Mouse (Mus musculus): Measurements from ENCODE around the gene Ttl. TPM values are rescaled to one million over a fixed set of nuclear protein-coding genes. Genes with fewer than 3 reads are reported as not detected.
A peak's percentile ranks its signal among the peaks of the same experiment; 100 is the strongest.

Gene Ttl
- polyA plus RNA-seq, 1 experiment from 2014 or later: 20.0 TPM

DNA sequence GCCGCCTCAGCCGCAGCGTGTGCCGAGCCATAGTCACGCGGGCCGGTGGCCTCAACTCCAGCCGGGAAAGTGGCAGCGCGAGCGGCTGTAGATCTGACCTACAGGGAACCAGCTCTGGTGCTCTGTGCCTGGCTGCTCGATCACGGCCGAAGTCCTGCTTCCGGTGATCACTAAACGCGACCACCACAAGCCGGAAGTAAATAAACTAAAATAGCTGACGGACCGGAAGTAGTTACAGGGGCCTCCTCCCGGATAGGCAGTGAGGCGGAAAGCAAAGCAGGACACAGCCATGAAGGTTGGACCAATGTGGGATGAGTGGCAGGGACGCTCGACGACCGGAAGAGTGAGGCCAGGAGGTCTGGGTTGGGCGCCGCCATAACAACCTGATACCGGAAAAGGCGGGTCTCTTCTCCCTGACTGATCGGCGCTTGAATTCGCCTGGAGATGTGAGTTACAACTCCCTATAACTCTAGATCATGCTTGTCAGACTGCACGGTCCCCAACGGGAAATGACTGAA is 63.7 kb downstream of the Ttl start, which contains the start of gene Chchd5:
Chchd5 (plus strand) TSS at position 289 of the 518 bp plus-strand sequence.
- Histone ChIP-seq H3K4me1 (replicated peaks) (peaks cover 9% of the 10 kb centered on the region), H3K27ac (peak within 1 kb of the TSS; percentile 91), H3K27me3 (no peaks in the 10 kb centered on the region), H3K9me3 (peaks cover 13% of the 10 kb centered on the region), H3K4me3 (replicated peaks) (peak within 1 kb of the TSS; percentile 66), H3K36me3 (peaks cover 68% of the 10 kb centered on the region), H3K9ac (replicated peaks) (peak within 1 kb of the TSS; percentile 75), H3K4me2 (peak within 1 kb of the TSS; percentile 85)
- WGBS: under 1% methylated on average over 35 of the region's 35 CpGs
- ATAC-seq (ENCODE audit: insufficient number of reproducible peaks, insufficient read depth, low FRiP score, low TSS enrichment, low read depth): peak; percentile 99

DNA sequence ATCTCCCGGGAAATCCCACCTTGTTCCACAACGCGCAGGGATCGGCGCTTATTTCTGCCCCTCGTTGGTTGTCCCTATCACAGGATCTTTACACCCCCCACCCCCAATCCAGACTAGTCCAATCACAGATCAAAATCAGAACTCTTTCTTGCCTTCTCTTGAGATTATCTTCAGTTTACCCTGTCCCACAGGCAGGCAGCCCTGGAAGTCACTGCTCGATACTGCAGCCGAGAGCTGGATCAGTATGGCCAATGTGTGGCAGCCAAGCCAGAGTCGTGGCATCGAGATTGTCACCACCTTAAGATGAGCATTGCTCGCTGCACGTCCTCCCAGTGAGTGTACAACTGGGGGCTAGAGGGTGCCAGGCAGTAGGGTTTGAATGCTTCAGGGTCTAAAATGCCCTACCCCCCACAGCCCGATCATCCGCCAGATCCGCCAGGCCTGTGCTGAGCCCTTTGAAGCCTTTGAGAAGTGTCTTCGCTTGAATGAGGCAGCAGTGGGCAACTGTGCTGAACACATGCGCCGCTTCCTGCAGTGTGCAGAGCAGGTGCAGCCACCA is 64.3 kb downstream of the Ttl start:
- peaks cover 9% of the 10 kb centered on the region for H3K4me1 ChIP-seq (replicated peaks)
- 39% methylated on average over 18 of the region's 18 CpGs for WGBS
- no peaks in the 10 kb centered on the region for H3K27me3 ChIP-seq
- peak overlapping the region; percentile 85 for H3K4me2 ChIP-seq
- H3K36me3 ChIP-seq: peaks cover 62% of the 10 kb centered on the region
- H3K27ac ChIP-seq: peak overlapping the region; percentile 91
- ATAC-seq (ENCODE audit: insufficient number of reproducible peaks, insufficient read depth, low FRiP score, low TSS enrichment, low read depth): peak; percentile 13; the same call in 1 of the 2 replicates
- H3K9ac ChIP-seq (replicated peaks): peak overlapping the region; percentile 63
- peak overlapping the region; percentile 66 for H3K4me3 ChIP-seq (replicated peaks)
- H3K9me3 ChIP-seq: peaks cover 13% of the 10 kb centered on the region

DNA sequence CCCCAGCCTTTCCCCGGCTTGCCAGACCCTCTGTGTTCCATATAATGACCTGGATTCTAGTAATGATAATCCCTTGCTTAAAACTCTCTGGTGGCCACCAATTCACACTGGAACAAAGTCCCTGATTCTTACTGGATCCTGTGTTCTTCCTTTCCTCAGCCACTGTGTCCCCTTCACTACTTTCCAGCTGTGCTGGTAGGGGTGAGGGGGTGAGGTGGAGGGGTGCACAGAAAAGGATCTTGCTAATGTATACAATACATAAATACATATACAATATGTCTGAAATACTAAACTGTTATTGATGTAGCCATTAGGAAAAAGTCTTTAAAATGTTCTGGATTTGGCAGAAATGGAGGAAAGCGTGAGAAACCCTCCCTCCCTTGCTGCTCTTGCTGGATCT is 65.0 kb downstream of the Ttl start:
- ATAC-seq (ENCODE audit: insufficient number of reproducible peaks, insufficient read depth, low FRiP score, low TSS enrichment, low read depth): no peak
- Histone ChIP-seq H3K27me3 (no peaks in the 10 kb centered on the region), H3K9ac (replicated peaks) (no peak overlapping the region), H3K4me3 (replicated peaks) (peak overlapping the region; percentile 66), H3K9me3 (peaks cover 13% of the 10 kb centered on the region), H3K27ac (no peak overlapping the region), H3K4me2 (peak overlapping the region; percentile 85), H3K36me3 (peaks cover 55% of the 10 kb centered on the region), H3K4me1 (replicated peaks) (peaks cover 9% of the 10 kb centered on the region)
- WGBS: 90% methylated on average over 2 of the region's 2 CpGs

DNA sequence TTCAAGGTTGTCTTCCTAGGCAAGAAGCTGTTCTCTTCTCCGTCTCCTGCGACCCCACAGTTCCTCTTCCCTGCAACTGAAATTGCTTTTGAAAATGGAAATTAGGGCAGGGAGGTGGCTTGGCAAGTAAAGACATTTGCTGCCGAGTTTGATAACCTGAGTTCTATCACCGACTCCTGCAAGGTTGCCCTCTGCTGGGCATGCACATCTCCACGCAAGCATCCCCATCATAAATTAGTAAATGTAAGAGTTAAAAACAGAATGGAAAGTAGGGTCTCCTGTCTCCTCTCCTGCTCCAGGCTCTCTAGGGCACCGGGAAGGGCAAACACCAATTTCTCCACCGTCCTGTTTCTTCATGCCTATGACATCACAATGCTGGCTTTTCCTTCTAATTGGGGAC is 66.5 kb downstream of the Ttl start:
- no peak for ATAC-seq (ENCODE audit: insufficient number of reproducible peaks, insufficient read depth, low FRiP score, low TSS enrichment, low read depth)
- Histone ChIP-seq H3K9ac (replicated peaks) (no peak overlapping the region), H3K36me3 (peaks cover 40% of the 10 kb centered on the region), H3K4me1 (replicated peaks) (peaks cover 9% of the 10 kb centered on the region), H3K27ac (no peak overlapping the region), H3K4me2 (no peak overlapping the region), H3K4me3 (replicated peaks) (no peak overlapping the region), H3K9me3 (peaks cover 13% of the 10 kb centered on the region), H3K27me3 (no peaks in the 10 kb centered on the region)
- WGBS: 96% methylated on average over 7 of the region's 7 CpGs

DNA sequence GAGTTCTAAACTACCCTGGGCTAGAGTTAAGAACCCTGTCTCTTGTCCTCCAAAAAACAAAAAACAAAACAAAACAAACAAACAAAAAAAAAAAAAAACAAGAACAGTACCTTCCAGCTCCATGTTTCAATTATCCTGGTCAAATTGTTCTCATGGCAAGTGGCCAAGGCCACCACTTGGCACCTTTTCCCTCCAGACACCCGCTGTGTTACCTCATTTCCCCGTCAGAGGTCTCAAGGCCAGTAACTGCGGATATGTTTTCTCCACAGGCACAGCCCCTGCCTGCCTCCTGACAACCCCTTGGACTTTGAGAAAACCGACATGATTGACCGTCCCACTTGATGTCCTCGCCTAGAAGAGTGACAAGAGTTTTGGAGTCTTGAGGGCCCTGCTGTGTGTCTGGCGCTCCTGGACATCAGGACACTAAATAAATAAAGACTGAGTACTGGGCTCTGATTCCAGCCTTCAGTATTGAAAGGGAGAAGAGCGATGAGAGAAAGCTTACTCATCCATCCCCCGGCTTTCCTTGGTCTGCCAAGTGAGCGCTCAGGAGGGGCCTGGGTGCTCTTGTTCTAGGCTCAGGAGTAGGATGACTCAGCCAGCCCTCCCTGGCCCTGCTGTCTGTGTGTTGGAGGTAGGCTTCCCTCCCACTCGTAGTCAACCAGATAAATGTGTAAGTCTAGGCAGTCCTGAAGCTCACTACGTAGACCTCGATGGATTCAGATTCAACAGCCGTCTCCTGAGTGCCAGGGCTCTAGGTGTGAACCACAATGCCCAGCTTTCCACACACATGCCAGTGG is 67.5 kb downstream of the Ttl start:
- 95% methylated on average over 14 of the region's 14 CpGs for WGBS

DNA sequence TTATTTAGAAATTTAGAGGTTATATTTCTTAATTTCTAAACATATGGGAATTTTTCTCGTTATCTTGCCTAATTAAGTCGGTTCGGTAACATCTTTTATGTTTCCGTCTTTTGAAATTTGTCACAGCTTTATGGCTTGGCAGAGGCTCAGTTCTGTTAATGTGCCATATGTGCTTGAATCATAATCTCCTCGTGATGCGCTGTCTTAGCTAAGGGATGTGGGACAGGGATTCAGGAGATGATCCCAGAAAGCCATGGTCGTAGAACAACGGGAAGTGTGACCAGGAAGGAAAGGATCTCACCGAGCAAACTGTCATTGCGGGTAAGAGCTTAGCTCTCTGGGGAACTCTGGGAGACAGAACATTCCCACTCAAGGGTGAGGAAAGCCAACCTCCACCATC is 74.2 kb downstream of the Ttl start:
- 87% methylated on average over 10 of the region's 10 CpGs for WGBS
- Histone ChIP-seq H3K9me3 (no peaks in the 10 kb centered on the region), H3K4me3 (replicated peaks) (no peak overlapping the region), H3K27me3 (no peaks in the 10 kb centered on the region), H3K9ac (replicated peaks) (no peak overlapping the region), H3K4me2 (no peak overlapping the region), H3K4me1 (replicated peaks) (no peaks in the 10 kb centered on the region), H3K27ac (no peak overlapping the region), H3K36me3 (no peaks in the 10 kb centered on the region)
- ATAC-seq (ENCODE audit: insufficient number of reproducible peaks, insufficient read depth, low FRiP score, low TSS enrichment, low read depth): no peak

More for the DNA sequence above, 67.5 kb downstream of the Ttl start:
- no peak overlapping the region for H3K4me2 ChIP-seq
- no peak for ATAC-seq (ENCODE audit: insufficient number of reproducible peaks, insufficient read depth, low FRiP score, low TSS enrichment, low read depth)
- peaks cover 9% of the 10 kb centered on the region for H3K4me1 ChIP-seq (replicated peaks)
- no peaks in the 10 kb centered on the region for H3K27me3 ChIP-seq
- no peak overlapping the region for H3K9ac ChIP-seq (replicated peaks)
- H3K27ac ChIP-seq: no peak overlapping the region
- H3K9me3 ChIP-seq: peaks cover 13% of the 10 kb centered on the region
- H3K4me3 ChIP-seq (replicated peaks): no peak overlapping the region
- H3K36me3 ChIP-seq: peaks cover 30% of the 10 kb centered on the region

Other genes starting within 250 kb of the Ttl start
- gene Tmem87b, start 247.8 kb upstream of the Ttl start, polyA plus RNA-seq (2016; fragmentation: Nextera tagmentation; extraction: Ambion mirVana): 30.9 and 32.9 TPM in 2 replicates
- 2.3 and 3.0 TPM in 2 replicates for gene Fbln7, start 203.0 kb upstream of the Ttl start, polyA plus RNA-seq (2016; fragmentation: Nextera tagmentation; extraction: Ambion mirVana)
- 9.2 and 9.4 TPM in 2 replicates for gene Zc3h8, start 121.9 kb upstream of the Ttl start, polyA plus RNA-seq (2016; fragmentation: Nextera tagmentation; extraction: Ambion mirVana)
- gene Zc3h6, start 98.5 kb upstream of the Ttl start, polyA plus RNA-seq (2016; fragmentation: Nextera tagmentation; extraction: Ambion mirVana): 2.8 and 3.5 TPM in 2 replicates
- 31.4 and 34.8 TPM in 2 replicates for gene Gm10762, start 98.2 kb upstream of the Ttl start, polyA plus RNA-seq (2016; fragmentation: Nextera tagmentation; extraction: Ambion mirVana)
- 0.06 and 0.17 TPM in 2 replicates for gene Vinac1, start 17.8 kb upstream of the Ttl start, polyA plus RNA-seq (2016; fragmentation: Nextera tagmentation; extraction: Ambion mirVana)
- gene Polr1b, start 35.1 kb downstream of the Ttl start, polyA plus RNA-seq (2016; fragmentation: Nextera tagmentation; extraction: Ambion mirVana): 33.0 and 36.3 TPM in 2 replicates
- gene Chchd5, start 63.8 kb downstream of the Ttl start, polyA plus RNA-seq (2016; fragmentation: Nextera tagmentation; extraction: Ambion mirVana): 29.4 and 29.8 TPM in 2 replicates
- gene Slc20a1, start 132.8 kb downstream of the Ttl start, polyA plus RNA-seq (2016; fragmentation: Nextera tagmentation; extraction: Ambion mirVana): 43.9 and 46.9 TPM in 2 replicates
- gene Ckap2l, start 231.3 kb downstream of the Ttl start, polyA plus RNA-seq (2016; fragmentation: Nextera tagmentation; extraction: Ambion mirVana): 39.0 and 54.0 TPM in 2 replicates
- 0.12 TPM in 1 of 2 replicates, not detected in the other for gene Il1a, start 244.0 kb downstream of the Ttl start, polyA plus RNA-seq (2016; fragmentation: Nextera tagmentation; extraction: Ambion mirVana)